Mouse (Mus musculus) v-Abl transformed pro-B cells (cell line): ENCODE measurements around the gene Rabgap1l.

Source experiments
- in situ Hi-C, 2 experiments: fragments of 400-800 bp; cut with MboI; formaldehyde crosslinking; loops; one replicate each; pipeline ENCODE4 v1.15.1; 2025; ENCODE audit not compliant: unreplicated experiment in 2 of 2

Rabgap1l gene

GRCm38 (mm10) chr1:160227196-160227595 is 565.8 kb downstream of the Rabgap1l start:
- in situ Hi-C loops = loop anchor here (5.0 to 10.0 kb wide), 3 partner anchors 148 to 728 kb away; no protein-coding TSS in a partner anchor

DNA sequence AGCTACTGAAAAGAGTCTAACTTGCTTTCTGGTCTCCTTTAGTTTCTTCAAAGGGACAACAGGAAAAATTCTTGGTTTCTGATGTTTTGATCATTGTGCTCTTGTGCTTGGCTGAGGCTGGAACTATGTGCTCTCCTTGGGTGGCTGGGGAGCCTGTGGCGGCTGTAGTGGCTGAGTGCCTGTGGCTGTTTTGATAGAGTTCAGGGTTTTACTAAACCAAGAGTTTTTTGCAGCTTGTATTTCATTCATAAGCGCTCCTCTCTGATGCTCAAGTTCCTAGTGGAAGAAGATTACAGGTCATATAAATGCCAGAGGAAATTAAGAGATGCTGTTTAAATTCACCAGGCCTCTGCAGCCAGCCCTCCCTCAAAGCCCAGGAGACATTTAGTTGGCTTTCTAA is 568.9 kb downstream of the Rabgap1l start:
- in situ Hi-C loops = loop anchor here (10.0 to 25.0 kb wide), 3 partner anchors 151 to 731 kb away; no protein-coding TSS in a partner anchor

DNA sequence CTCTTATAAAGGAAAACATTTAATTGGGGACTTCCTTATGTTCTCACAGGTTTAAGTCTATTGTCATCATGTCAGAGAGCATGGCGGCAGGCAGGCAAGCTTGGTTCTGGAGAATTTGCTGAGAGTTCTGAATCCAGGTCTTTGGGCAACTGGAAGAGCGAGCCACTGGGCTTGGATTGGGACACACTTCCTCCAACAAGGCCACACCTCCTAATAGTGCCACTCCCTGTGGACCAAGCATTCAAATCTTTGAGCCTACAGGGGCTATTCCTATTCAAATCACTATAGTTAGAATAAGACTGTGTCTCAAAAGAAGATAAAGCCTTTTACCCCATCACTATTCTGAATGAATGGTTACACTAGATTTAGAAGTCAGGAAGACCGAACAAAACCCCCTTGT is 575.1 kb downstream of the Rabgap1l start:
- in situ Hi-C loops = loop anchor here in 1 of 2 experiments (25.0 kb wide), 1 partner anchor 644 kb away; no protein-coding TSS in a partner anchor

GRCm38 (mm10) chr1:160214171-160214570 is 578.8 kb downstream of the Rabgap1l start:
- in situ Hi-C loops = loop anchor here in 1 of 2 experiments (25.0 kb wide), 1 partner anchor 648 kb away; no protein-coding TSS in a partner anchor

DNA sequence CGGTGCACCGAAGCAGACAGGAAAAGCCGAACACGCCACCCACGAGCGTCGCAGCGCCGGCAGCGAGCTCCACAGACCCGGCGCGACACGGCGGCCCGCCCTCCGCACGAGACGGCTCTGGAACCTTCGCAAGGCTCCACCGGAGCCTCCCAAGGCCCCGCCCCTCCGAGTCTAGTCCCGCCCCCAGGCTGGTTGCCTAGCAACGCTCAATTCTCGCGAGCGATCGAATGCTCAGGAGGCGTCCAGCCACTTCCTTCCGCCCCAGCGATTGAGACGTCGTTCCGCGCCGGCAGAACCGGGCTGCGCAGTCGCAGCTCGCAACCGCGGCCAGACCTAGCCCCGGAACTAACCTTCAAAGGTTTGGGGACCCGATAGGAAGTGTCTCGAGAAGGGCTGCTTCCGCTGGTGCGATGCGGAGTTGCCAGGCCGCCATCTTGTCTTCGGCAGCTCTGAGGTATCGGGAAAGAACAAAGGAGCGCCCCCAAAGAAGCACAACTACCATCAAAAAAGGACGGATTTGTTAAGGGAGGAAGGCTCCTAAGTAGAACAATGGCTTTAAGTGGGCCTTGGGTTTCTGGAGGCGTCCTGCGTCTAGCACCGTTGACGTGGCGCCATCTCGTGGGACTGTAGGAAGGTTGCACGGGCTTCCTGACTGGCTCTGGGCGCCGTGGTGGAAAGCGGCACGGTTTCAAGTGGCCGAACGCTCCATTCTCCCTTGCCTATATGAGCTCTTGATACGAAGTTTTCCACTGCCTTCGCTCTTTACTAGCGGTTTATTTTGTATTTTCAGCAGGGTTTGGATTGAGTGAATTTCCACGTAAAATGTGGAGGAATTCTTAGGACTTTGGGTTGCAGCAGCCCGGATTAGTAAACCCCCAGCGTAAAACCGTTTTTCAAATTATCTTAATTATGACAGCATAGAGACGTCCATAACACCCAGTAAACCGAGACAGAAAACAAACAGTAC is 580.0 kb downstream of the Rabgap1l start, which contains the start of gene Cacybp:
TSS of gene Cacybp (minus strand) at position 173 of the 967 bp plus-strand sequence.
- in situ Hi-C loops = loop anchor here in 1 of 2 experiments (25.0 kb wide), 1 partner anchor 649 kb away; no protein-coding TSS in a partner anchor

- in situ Hi-C loops = loop anchor here in 1 of 2 experiments (25.0 kb wide), 1 partner anchor 650 kb away; no protein-coding TSS in a partner anchor
Observed at GRCm38 (mm10) chr1:160212123-160212691, 580.8 kb downstream of the Rabgap1l start.

- in situ Hi-C loops = loop anchor here in 1 of 2 experiments (25.0 kb wide), 1 partner anchor 651 kb away; no protein-coding TSS in a partner anchor
Observed at GRCm38 (mm10) chr1:160211597-160212122, 581.4 kb downstream of the Rabgap1l start.

- in situ Hi-C loops = loop anchor here in 1 of 2 experiments (25.0 kb wide), 1 partner anchor 652 kb away; no protein-coding TSS in a partner anchor
Observed at GRCm38 (mm10) chr1:160210566-160210965, 582.4 kb downstream of the Rabgap1l start.

DNA sequence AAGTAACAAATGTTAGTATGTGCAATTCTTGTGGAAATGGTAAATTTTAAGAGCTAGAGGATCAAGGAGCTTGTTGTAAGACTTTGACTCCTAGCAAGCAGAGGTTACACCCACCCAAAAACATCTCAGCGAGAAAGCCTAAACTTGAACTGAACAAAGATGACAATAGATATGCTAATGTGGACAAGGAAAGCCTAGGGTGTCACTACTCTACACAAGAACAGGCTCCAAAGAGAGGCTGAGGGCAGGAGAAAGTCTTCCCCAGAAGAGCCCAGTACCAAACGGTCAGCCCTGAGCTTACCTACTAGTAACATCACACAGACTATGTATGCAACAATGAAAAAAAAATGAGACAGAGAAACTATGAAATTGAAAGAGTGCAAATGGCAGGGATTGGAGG is 583.2 kb downstream of the Rabgap1l start:
- in situ Hi-C loops = loop anchor here in 1 of 2 experiments (10.0 to 25.0 kb wide), 2 partner anchors 652 to 1525 kb away; no protein-coding TSS in a partner anchor

DNA sequence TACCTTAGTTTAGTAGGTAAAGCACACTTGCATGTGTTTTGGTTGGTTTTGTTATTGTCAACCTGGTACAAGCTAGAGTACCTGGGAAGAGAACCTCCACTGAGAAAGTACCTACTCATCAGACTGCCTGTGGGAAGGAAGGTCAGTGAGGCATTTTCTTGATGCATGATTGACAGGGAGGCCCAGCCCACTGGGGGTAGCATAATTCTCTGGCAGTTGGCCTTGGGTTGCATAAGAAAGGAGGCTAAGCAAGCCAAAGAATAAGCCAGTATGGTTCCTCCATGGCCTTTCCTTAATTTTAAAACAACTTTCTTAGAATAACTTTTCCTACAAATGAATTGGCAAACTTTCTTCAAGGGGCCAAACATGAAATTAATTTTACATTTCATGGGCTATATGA is 587.5 kb downstream of the Rabgap1l start:
- in situ Hi-C loops = loop anchor here in 1 of 2 experiments (10.0 to 25.0 kb wide), 2 partner anchors 657 to 1529 kb away; no protein-coding TSS in a partner anchor

DNA sequence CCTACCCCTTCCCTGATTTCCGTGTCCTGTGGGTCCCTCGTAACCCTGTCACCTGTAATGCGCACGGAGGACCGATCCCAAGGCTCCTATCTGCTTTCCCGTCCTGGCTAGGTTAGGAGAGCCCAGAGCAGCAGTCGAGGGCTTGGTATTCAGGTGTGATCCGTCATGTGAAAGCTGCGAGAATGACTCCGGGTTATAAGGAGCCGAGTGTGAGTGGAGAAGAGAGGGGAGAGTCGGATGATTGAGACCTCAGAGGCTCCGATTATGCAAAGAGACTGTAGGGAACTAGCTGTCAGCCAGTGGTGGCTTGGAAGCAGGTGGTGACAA is 597.7 kb downstream of the Rabgap1l start:
- in situ Hi-C loops = loop anchor here (5.0 to 25.0 kb wide), 6 partner anchors 180 to 1542 kb away; no protein-coding TSS in a partner anchor

DNA sequence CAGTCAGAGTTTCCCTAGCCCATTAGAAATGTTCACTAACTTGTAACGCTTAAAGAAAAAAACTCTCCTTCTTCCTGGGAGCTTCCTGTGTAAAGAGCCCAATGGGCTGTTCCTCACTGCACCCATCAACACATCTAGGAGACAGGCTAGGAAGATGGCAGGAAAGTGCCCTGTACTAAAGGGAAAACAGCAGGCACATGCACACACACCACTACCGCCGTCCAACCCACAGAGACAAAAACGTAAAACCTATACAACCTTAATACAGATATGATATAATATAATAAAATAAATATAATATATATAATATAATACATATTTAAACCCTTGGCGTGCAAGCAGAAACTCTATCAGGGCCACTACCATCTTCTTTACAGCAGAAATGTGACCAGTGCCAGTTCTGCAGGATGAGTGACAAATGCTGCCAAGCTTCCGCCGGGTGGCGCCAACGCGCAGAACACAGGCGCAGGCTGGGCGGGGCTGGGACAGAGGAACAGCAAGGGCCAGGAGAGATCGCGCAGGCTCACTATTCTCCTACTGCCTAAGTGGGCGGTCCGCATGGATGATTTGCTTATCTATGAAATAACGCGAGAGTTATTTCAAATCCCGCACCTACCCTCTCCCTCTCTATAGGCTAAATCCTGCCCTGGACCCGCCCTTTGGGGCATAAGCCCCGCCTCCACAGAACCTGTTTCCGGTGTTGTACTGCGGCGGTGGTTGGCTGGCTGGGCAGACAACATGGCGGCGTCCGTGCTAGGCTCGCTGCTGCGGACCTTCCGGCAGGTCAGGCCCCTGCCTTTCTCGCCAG is 598.3 kb downstream of the Rabgap1l start, which contains the start of gene Mrps14:
TSS of gene Mrps14 (plus strand) at position 687 of the 808 bp plus-strand sequence.
- in situ Hi-C loops = loop anchor here (5.0 to 25.0 kb wide), 8 partner anchors 180 to 1543 kb away; no protein-coding TSS in a partner anchor

GRCm38 (mm10) chr1:160184506-160184905 is 608.5 kb downstream of the Rabgap1l start:
- in situ Hi-C loops = loop anchor here (5.0 to 25.0 kb wide), 8 partner anchors 280 to 1553 kb away; no protein-coding TSS in a partner anchor

- in situ Hi-C loops = loop anchor here (5.0 to 25.0 kb wide), 8 partner anchors 276 to 1556 kb away; no protein-coding TSS in a partner anchor
Observed at GRCm38 (mm10) chr1:160181216-160181615, 611.8 kb downstream of the Rabgap1l start.

GRCm38 (mm10) chr1:160176903-160177302 is 616.1 kb downstream of the Rabgap1l start:
- in situ Hi-C loops = loop anchor here (5.0 to 25.0 kb wide), 5 partner anchors 385 to 1560 kb away; no protein-coding TSS in a partner anchor
